Mouse (Mus musculus) CD4-positive, CD25-positive, alpha-beta regulatory T cell, adult 4 months (primary cell): ENCODE results near the gene Timm29. TPM values are rescaled to one million over a fixed set of nuclear protein-coding genes. Genes with fewer than 3 reads are reported as not detected.
"Not testable (repeated sequence)": the region's sequence is repeated elsewhere in the genome, so short reads cannot be mapped to it uniquely, and the experiment has no call there.

Experiments used
- ATAC-seq: one replicate; pipeline ENCODE4 v1.8.0; 2017
- polyA plus RNA-seq, 2 experiments: library from polyadenylated mRNA; unstranded; fragments of 100-300 nt; shearing (Covaris generic); gene quantifications; one replicate each; pipeline ENCODE4 v1.2.1; 2017

The Timm29 gene
- polyA plus RNA-seq, 2 experiments from 2014 or later: 3.2 to 6.1 TPM

DNA sequence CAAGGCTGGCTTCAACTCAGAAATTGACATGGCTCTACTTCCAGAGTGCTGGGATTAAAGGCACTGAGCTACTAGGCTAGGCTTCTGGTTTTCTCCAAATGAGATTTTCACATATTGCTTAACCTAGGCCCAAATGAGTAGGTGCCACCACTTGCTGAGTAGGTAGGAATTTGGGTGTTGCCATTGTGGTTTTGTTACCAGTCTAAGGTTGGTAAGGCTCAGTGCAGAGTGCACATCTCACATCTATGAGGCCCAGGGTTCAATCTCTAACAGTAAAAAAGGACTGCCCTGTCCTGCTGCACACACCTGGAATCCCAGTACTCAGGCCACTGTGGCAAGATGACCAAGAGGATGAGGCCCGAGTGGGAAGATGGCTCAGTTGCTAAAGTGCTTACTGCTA lies 7.1 kb upstream of the Timm29 start:
- ATAC-seq: no peak

GRCm38 (mm10) chr9:21587678-21588349 lies 4.7 kb upstream of the Timm29 start:
- no peak for ATAC-seq

GRCm38 (mm10) chr9:21588350-21588749 lies 4.2 kb upstream of the Timm29 start:
- ATAC-seq: no peak

DNA sequence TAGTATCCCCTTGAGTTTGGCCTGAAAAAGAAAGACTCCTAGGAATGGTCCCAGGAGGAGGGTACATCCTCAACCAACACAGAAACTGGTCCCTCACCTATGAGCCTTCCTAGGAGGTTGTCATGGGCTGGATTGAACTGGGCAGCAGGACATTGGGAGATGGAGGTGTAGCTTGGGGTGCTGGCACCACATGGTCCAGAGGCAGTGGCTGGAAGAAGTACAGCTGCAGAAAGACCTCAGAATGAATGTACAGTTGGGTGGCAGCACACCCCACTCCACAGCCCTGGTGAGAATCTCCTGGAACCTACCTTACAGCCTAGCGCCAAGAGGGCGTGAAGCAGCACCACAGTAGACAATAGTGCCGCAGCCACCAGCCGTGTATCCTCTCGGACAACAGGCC lies 3.0 kb upstream of the Timm29 start:
- ATAC-seq: no peak

DNA sequence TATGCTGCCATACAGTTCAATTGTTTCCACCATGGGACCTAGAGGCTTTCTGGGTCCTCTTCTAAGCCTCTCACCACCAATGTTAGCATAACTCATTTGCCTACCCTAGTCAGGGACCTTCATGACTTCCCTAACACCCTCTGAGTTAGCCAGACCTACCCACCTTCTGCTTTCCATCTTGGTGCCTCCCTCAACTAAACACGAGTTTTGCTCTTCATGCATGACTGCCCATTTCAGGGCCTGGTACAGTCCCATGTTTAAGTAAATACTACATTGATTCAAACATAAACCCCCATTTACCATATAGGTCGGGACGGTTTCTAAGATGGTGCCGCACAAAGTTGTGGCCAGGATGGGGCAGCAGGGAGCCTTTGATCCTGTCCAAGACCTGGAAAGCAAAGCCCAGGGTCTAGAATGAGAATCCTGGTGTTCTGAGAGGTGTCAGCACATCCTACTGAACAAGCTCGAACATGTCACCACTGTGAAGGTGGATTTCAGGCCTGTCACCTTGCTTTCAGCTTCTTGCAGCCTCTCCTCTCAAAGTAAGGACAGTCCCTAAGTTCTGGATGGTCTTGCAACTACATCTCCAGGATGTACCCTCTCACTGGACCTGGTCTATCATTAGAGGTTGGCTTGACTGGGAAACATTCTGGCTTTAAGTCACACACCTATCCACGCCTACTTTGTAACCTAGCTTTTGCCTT lies 1.2 kb upstream of the Timm29 start:
- no peak for ATAC-seq

GRCm38 (mm10) chr9:21591831-21592702 lies 455 bp upstream of the Timm29 start:
- peak; percentile 46 for ATAC-seq

GRCm38 (mm10) chr9:21593122-21593721 lies 700 bp downstream of the Timm29 start:
- ATAC-seq: peak; percentile 44

DNA sequence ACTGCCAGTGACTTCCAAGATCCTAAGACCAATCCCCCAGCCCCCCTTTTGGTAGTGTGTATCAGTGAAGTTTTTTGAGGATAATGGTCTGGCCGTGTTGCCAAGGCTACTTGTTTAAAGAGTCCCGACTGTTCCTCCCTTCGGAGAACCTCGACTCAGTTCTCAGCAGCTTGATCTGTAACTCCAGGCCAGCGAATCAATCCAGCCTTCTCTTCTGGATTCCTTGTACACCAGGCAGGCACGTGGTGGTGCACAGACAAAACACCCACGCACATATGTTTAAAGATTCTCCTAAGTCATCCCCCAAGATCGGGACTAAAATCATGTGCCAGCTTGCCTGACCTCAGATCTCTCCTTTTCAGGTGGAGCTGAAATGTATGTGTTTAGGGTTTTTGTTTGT lies 1.8 kb downstream of the Timm29 start:
- not testable (repeated sequence) for ATAC-seq

DNA sequence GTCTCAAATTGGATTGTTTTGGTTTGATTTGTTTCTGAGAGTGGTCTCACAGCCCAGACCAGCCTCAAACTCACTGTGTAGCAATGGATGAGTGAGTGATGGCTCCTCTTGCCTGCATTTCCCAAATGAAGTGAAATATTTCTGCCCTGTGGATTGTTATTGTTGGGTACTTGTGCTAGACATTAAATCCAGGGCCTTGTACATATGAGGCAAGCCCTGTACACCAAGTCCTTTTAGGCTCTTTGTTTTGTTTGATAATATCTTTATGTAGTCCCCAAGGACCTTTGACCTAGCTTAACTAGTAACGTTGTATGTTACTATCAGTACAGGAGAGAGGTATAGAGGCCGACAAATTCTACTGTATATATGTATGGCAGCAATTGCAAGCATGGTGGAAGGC lies 2.3 kb downstream of the Timm29 start:
- ATAC-seq: no peak

GRCm38 (mm10) chr9:21598198-21598597 lies 5.7 kb downstream of the Timm29 start:
- ATAC-seq: peak; percentile 52

DNA sequence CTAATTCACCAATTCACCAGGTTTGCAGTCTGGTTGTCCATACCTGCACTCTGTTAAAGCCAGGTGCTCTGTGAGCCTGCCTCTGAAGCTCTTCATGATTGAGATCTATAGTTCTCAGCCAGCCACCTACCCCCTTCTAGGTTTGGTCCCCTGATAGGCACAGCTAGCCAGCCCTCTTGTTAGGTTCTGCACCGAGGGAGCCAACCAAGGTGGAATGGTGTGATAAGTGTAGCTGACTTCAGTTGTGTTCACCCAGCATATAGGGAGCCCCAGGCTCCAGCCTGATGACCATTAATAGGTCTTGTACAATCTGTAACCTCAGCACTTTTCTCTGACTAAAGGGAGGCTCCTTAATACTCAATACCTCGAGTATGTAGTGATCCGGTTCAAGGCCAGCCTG lies 7.7 kb downstream of the Timm29 start:
- ATAC-seq: no peak

- peak; percentile 58 for ATAC-seq
Measured at GRCm38 (mm10) chr9:21601073-21601472, 8.6 kb downstream of the Timm29 start.

DNA sequence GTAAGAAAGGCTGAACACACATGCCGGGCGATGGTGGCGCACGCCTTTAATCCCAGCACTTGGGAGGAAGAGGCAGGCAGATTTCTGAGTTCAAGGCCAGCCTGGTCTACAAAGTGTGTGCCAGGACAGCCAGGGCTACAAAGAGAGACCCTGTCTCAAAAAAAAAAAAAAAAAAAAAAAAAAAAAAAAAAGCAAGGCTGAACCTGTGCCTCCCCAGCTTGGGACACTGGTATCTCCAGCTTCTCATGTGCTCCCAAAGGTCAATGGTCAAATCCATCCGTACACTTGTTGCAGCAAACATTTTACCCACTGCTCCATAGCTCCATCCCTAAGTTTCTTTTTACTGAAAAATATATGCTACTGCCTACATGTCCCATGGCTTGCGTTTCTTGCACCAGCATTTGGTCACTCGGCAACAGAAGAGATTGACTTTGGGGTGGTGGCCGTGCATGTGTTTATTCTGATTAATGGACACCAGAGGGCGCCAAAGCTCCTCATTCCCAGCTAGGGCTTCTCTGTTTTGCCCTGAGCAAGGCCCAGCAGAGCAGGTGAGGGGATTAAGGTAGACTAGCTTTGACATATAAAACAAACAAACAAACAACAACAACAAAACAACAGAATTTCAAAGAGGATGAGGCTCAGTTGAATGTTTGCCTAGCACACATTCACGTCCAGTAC lies 9.3 kb downstream of the Timm29 start:
- peak; percentile 79 for ATAC-seq

DNA sequence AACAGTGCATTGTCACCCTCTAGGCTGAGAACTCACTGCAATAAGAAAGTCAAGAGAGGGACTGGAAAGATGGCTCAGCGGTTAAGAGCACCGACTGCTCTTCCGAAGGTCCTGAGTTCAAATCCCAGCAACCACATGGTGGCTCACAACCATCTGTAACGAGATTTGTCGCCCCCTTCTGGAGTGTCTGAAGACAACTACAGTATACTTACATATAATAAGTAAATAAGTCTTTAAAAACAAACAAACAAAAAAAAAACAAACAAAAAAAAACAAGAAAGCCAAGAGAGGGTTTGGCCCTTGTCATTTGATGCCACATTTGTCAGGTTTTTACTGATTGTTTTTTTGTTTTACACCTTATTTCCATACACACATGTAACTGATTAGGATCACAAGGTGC lies 11.6 kb downstream of the Timm29 start:
- no peak for ATAC-seq

- no peak for ATAC-seq
Measured at GRCm38 (mm10) chr9:21605865-21606264, 13.3 kb downstream of the Timm29 start.

DNA sequence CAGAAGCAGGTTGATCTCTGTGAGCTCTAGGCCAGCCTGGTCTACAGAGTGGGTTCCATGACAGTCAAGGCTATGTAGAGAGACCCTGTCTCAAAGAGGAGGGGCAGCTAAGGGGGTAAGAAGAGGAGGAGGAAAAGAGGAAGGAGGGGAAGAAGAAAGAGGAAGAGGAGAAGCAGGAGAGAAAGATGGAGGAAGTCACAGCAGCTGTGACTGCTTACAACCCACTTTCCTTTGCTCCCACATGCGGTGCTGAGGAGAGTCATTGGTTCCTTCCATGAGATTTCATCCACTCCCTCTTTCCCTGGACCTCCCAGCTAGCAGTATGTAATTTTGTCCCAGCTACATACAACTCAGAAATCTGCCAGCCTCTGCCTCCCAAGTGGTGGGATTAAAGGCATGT lies 14.1 kb downstream of the Timm29 start:
- no peak for ATAC-seq

DNA sequence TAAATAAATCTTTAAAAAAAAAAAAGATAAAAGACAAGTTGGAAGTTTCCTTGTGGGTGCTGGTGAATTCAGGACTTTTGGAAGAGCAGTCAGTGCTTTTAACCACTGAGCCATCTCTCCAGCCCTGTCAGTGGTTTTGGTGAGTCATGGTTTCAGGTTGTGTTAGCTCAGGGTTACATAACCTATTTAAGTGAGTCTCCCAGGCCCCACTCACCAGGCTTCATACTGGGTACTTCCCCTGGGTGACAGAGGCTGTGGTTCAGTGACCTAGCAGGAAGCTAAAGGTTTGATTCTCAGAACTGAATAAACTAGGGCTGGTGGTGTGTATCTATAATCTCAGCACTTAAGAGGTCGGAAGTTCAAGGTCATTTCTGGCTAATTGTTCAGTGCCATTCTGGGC lies 17.3 kb downstream of the Timm29 start:
- peak; percentile 100 for ATAC-seq

GRCm38 (mm10) chr9:21614864-21615616 lies 22.5 kb downstream of the Timm29 start:
- ATAC-seq: no peak

DNA sequence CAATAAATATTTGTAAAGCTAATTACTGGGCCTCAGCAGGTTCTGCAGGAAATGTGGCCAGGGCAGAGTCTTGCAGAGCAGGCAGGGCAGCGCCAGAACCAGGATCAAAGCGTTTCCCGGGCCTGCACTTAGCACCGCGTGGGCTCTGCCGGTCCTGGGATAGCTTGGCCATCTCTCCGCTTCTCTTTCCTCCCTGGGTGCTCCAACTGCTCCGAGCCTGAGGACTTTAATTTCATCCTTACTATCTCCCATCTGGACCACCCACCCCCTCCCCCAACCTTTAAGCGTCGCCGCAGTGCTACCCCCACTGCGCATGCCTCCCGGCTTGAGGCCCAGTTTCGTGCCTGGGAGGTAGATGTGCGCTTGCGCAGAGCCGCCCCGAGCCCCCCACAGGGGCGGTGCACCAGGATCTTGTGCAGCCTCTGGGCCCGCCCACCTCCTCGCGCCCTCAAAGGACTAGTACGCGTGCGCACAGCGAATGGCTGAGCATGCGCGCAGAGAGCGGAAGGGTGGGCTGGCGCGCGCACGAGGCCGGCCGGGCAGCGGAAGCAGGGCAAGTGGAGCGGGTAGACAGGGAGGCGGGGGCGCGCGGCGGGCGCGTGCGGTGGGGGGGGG lies 23.2 kb downstream of the Timm29 start, which contains the start of gene Smarca4:
Smarca4 (plus strand) TSS at position 553 of the 615 bp plus-strand sequence.
- ATAC-seq: peak; percentile 91

GRCm38 (mm10) chr9:21616232-21616781 lies 23.8 kb downstream of the Timm29 start:
- ATAC-seq: peak; percentile 36

DNA sequence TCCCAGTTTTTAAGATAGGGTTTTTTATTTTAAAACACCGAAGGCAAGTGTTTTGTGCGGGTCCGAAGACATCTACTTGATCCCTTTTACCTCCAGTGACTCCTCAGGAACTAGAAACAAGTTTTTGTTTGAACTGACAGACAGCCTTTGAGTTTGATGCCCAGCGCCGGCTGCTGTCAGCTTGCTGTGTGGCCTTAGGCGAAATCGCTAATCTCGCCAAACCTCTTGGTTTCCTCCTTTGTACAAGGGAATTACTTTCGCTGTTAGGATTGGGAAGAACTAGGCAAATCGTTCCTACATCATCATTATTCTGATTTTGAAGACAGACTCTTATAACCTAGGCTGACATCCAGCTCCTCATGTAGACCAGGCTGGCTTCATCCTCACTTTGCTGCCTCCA lies 24.5 kb downstream of the Timm29 start:
- ATAC-seq: no peak
